Mouse (Mus musculus): ENCODE measurements around the gene Ccr6.

DNA sequence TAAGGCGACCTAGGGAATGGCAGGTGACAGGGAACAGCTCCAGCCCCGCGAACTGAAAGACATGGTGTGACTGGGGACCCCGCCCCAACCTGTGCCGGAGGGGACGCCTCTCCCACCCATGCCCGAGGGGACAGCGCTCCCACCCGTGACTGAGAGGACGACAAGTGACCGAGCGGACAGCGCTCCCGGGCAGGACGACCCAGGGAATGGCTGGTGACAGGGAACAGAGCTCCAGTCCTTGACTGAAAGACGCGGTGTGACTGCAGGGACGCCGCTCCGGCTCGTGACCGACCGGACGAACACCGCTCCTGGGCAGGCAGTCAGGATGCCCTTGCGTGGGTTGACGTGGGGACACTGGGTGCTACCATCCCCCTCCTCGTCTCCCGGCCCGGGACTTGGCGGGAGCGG is 48.4 kb downstream of the Ccr6 start:
- peak; percentile 40; the same call in 1 of the 2 replicates for TF ChIP-seq POLR2A (IDR thresholded peaks at IDR 0.05; ENCODE audit: borderline replicate concordance, control insufficient read depth, low read depth, low read length)
- TF ChIP-seq CTCF (IDR thresholded peaks at IDR 0.05; ENCODE audit: control insufficient read depth, insufficient read depth, low read length), result peak; percentile 12; the same call in 1 of the 2 replicates

Data from bone marrow, adult 2 months (tissue).